Mouse (Mus musculus): ENCODE measurements around the gene Stra8.
A peak's percentile ranks its signal among the peaks of the same experiment; 100 is the strongest.

Stra8 gene

DNA sequence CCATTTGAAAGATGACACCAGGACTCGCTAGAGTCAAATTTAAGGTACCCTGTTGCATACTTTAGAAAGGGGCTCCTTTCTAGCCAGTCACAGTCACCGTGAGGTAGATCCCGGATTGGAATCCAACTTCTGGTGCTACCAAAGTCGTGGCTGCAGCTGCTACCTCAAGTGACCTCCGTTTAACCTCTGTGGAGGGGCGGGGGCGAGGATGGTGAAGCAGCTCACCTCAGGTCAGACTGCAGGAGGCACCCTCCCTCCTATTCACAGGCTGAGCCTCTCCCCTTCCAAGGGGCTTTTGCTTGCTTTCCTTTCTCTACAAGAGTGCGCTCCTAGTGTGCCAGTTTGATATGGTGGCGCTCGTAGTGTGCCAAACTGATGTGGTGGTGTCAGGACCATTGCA lies at the start of gene Stra8:
TSS of gene Stra8 (plus strand) at position 208 of the 400 bp plus-strand sequence.
- no peak for DNase-seq

DNA sequence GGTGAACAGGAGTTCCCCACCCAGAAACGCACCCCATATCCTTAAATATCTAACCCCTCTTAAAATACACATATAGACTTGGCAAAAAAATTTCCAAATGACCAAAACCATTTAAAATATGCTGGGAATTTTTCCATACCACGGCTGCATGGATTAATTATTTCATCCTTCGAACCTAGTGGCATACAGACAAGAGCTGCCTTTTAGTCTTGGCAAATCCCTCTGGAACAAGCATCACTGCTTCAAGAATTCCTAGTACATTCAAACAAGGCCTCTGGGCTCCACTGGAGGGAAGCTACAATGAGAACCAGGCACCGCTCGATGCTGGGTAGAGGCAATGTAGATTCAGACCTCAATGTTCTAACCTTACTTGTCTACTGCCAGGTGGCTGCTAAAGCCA lies 49.2 kb upstream of the Stra8 start:
- no peak for DNase-seq

DNA sequence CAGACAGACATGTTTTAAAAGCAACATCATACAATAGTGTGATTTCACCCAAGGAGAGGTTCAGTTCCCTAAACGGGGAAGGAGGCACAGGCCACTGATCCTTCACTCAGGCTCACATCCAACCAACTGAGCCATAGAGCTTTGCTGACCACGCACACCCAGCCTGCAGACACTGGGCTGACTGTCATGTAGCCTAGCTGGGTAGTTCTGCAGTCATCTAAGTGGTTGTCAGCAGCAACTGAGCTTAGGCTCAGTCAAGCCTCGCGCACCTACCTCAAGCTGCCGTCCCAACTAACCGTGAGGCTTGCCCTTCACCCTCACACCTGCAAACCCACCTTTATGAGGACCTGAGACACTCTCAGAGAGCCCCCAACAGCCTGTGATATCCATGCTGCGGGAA lies 48.0 kb upstream of the Stra8 start:
- no peak for DNase-seq

GRCm38 (mm10) chr6:34872871-34873270 lies 47.1 kb upstream of the Stra8 start:
- no peak for DNase-seq

- no peak for DNase-seq
Observed at GRCm38 (mm10) chr6:34874101-34874921, 45.7 kb upstream of the Stra8 start.

- DNase-seq = no peak
Observed at GRCm38 (mm10) chr6:34875268-34875761, 44.6 kb upstream of the Stra8 start.

- no peak for DNase-seq
Observed at GRCm38 (mm10) chr6:34875966-34876834, 43.8 kb upstream of the Stra8 start.

DNA sequence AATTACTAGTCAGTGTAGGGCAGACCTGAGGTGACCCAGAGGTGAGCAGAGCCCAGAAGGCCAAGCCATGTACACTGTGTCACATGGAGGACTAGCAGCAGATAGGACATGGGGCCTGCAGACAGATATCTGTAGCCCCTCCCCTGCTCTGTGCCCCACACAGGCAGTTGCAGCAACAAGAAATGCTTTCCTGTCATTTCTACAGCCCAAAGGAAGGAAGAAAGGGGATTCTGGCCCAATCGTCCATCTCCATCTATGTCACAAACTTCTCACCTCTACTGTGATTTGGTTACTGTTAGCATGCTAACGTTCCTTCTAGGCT lies 43.2 kb upstream of the Stra8 start:
- DNase-seq = no peak

GRCm38 (mm10) chr6:34877509-34878321 lies 42.2 kb upstream of the Stra8 start, which contains the start of gene Cyren:
Gene Cyren (minus strand): TSS chr6:34878060.
- DNase-seq = peak; percentile 86 to 92

- no peak for DNase-seq
Observed at GRCm38 (mm10) chr6:34879101-34879740, 40.7 kb upstream of the Stra8 start.

DNA sequence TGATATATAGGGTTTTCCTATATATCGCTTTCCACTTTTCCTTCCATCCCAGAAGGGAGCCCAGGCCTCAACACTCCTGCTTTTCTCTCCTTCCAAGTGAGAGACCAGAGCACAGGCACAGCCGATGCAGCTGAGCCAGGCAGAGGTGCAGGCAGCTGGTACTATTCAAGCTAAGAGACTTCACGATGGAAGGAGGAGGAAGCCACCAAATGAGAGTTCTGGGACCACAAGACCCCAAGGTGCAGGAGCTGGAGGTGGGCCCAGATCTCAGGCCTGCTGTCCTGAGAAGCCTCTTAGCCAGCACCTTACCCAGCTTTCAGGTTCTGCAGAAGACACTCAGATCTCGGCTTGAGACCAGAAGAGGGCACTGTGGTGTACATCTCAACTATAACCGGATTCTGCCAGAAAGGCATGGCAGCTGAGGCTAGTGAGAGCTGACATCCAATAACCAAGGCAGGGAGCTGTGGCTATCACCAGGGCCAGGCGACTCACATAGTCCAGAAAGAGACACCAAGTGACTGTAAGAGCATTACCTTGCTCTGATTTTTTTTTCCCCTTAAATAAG lies 40.0 kb upstream of the Stra8 start:
- DNase-seq = peak; percentile 58 to 64

- no peak for DNase-seq
Observed at GRCm38 (mm10) chr6:34884724-34885123, 35.2 kb upstream of the Stra8 start.

DNA sequence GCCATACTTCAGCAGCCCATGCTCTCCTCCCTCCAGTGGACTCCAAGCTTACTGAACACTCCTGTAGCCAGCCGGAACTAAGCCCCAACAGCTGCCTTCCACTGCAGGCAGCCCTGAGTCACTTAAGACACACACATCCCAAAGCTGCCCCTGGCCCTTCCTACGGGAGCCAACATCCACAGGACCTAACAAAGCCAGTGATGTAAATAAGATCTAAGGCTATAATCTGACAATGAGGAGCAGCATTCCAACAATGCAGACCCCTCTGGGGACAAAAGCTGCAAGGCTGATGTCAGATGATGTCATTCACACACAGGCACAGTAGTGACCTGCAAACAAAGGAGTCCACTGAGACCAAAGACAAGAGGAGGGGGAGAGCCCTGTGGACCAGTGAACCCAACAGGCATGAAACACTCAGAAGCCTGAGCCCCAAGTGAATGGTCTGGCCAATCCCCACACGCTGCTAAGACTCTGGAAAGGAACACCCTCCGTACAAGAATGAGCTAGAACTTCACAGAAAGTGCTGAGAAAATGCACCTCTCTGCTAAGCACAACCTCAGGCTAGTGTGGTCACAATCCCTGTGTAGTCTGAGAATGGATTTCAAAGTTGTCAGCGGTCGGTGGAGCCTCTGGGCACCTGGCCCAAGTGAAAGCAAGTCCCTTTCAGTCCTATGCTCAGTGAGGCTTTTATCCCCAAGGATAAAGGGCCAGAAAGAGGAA lies 32.7 kb upstream of the Stra8 start:
- DNase-seq = no peak

GRCm38 (mm10) chr6:34889185-34889584 lies 30.8 kb upstream of the Stra8 start:
- DNase-seq = no peak

DNA sequence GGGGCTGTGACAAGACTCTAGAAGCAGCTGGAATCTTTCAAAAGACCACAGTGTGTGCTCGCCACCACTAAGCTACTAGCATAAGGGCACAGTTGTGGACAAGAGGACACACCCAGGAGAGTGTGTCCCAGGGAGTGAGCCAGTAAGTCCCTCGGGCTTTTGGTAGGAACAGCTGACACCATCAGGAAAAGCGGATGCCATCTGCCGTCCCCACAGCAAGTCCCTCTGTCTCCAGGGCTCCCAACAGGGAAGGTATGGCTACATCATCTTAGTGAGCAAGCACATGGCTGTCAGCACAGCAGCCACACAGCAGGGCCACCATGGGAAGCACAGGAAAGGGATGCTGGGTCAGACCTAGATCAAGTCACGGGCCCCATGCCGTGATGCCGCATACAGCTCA lies 24.4 kb upstream of the Stra8 start:
- DNase-seq = peak in 1 of 2 experiments; percentile 29

DNA sequence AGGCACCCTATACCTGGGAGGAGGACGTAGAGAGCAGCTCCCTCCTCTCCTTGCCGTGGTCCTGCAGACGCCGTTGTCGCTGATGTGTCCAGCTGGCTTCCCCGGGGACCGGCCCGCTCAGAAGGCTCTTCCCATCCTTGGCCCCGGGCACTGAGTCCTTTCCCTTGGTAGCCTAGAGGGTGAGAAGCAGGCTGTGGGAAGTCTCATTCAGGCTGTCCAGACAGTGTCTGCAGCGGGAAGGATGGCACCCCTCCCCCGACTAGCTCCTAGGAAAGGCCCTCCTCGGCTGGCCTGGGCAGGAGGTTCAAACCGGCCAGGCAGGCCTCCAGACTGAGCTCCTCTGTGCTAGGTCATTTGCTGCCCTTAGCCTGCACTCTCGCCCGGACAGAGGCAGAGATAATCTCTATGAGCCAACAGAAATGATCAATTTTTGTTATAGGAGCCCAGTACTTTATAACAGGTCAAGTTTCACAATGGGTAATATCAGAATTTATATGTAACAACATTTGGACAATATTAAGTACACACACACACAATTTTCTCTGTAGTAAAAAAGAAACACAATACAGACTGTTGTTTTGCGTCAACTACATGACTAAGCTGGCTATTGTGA lies 23.7 kb upstream of the Stra8 start:
- DNase-seq = no peak

- DNase-seq = no peak
Observed at GRCm38 (mm10) chr6:34899127-34899526, 20.8 kb upstream of the Stra8 start.

DNA sequence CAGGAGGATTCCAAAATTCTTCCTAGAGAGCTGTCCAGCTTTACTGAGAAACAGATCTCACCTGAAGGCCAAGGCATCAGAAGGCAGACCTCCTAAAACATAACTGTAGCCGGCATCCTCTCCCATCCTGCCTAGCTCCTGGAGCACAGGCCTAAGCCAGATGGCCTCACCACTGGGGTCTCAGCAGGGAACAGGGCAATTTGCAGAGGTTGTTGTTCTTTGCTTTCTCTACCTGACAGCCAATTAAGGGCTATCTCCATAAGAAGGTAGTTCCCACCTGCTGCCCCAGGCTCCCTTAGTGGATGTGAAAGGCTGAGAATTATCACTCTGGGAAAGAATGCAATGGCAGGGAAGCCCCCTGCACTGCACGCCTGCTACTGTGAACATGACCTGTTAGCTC lies 19.0 kb upstream of the Stra8 start:
- peak; percentile 54 for DNase-seq

- no peak for DNase-seq
Observed at GRCm38 (mm10) chr6:34901911-34902444, 18.0 kb upstream of the Stra8 start.

GRCm38 (mm10) chr6:34902578-34902977 lies 17.4 kb upstream of the Stra8 start:
- no peak for DNase-seq

DNA sequence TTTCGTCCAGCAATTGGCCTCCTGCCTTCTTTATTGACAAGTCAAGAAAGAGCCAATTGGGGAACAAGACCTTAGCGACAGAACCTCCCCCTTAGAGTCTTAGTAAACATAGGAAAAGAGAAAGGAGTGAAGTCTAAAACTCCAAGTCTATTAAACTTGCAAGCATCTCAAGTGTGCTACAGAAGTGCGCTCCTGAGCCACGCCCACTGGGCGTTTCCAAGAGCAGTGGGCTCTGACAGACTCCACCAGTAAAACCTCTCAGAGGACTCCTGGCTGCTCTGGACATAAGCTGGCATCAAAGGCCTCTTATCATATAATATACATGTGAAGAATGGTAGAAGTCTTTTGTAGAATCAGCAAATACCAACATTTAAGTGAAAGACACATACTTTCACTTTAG lies 16.5 kb upstream of the Stra8 start:
- DNase-seq = no peak

Data from cerebellum, postnatal 36 days (tissue).